Mouse (Mus musculus) kidney, embryonic 14.5 days (tissue): ENCODE measurements at regions not wholly inside any gene's neighbourhood (a gene's known extent, or its start where the extent isn't known, plus 50 kb on each side); places are given as distances from the start of the nearest gene placed in this dataset.

Experiments
- ATAC-seq: fragments of 200-750 bp; cut with Nextera tagmentation; 2 replicates; pipeline ENCODE4 v1.8.0; 2017; ENCODE audit warnings: moderate number of reproducible peaks, mild to moderate bottlenecking, moderate TSS enrichment, moderate library complexity; ENCODE audit not compliant: low FRiP score, low TSS enrichment
- H3K27ac ChIP-seq: fragments of 300-500 bp; sonication (generic); 2 replicates; pipeline ENCODE4 v1.5.1; 2014; ENCODE audit warnings: low read depth, mild to moderate bottlenecking, low read length, moderate library complexity, mixed read lengths
- H3K27me3 ChIP-seq: fragments of 300-500 bp; sonication (generic); 2 replicates; pipeline ENCODE4 v1.6.1; 2014; ENCODE audit warnings: mild to moderate bottlenecking, low read length; ENCODE audit not compliant: control insufficient read depth, insufficient read depth
- H3K36me3 ChIP-seq: fragments of 300-500 bp; sonication (generic); 2 replicates; pipeline ENCODE4 v1.6.1; 2014; ENCODE audit warnings: low read length, mixed read lengths; ENCODE audit not compliant: control insufficient read depth, insufficient read depth
- H3K4me1 ChIP-seq: fragments of 300-500 bp; sonication (generic); 2 replicates; pipeline ENCODE4 v1.6.1; 2014; ENCODE audit warnings: low read length, mixed read lengths; ENCODE audit not compliant: control insufficient read depth, insufficient read depth
- H3K4me2 ChIP-seq: fragments of 300-500 bp; sonication (generic); replicated peaks from 2 replicates; pipeline ENCODE4 v1.6.1; 2014; ENCODE audit warnings: low read depth, mild to moderate bottlenecking, low read length
- H3K4me3 ChIP-seq: fragments of 300-500 bp; sonication (generic); 2 replicates; pipeline ENCODE4 v1.5.1; 2014; ENCODE audit warnings: mild to moderate bottlenecking, low read length
- H3K9ac ChIP-seq: fragments of 300-500 bp; sonication (generic); 2 replicates; pipeline ENCODE4 v1.6.1; 2014; ENCODE audit warnings: low read depth, mild to moderate bottlenecking, low read length, moderate library complexity
- H3K9me3 ChIP-seq: fragments of 300-500 bp; sonication (generic); 2 replicates; pipeline ENCODE4 v1.6.1; 2016; ENCODE audit warnings: low read length; ENCODE audit not compliant: control insufficient read depth
- WGBS: fragments of 180-500 bp; shearing (Covaris S2); extraction: QIAGEN DNeasy Blood & Tissue Kit; methylation state at CpG from one replicate; pipeline ENCODE4 v1.1.7; 2014; 5-methylcytosine and 5-hydroxymethylcytosine counted together

DNA sequence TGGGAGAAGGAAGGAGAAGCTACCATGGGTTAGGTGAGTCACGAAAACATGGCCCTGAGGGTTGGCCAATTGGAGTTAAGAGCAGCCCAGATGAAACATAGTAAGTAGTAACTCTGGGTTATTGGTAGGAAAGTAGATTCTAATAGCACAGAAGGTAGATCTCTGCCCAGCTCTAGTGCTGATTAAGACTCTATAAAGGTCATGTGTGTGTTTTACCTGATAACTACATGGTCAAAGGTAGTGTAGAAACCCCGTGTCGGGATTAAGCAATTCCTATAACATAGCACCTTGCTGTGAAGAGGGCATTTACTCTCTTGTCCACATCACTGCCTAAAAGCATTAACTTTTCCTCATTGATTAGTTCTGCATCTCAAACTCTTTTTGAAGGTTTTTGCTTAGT is 89.0 kb upstream of the Fam241a start:
- WGBS = 92% methylated on average over 3 of the region's 3 CpGs
- Histone ChIP-seq H3K36me3 (no peaks in the 10 kb centered on the region), H3K9ac (no peak overlapping the region), H3K27ac (no peak overlapping the region), H3K4me3 (no peak overlapping the region), H3K4me2 (no peak overlapping the region), H3K27me3 (no peaks in the 10 kb centered on the region), H3K9me3 (no peaks in the 10 kb centered on the region), H3K4me1 (no peaks in the 10 kb centered on the region)
- no peak for ATAC-seq

- Histone ChIP-seq H3K27me3 (no peaks in the 10 kb centered on the region), H3K4me1 (no peaks in the 10 kb centered on the region), H3K9ac (no peak overlapping the region), H3K27ac (no peak overlapping the region), H3K36me3 (no peaks in the 10 kb centered on the region), H3K4me2 (no peak overlapping the region), H3K9me3 (no peaks in the 10 kb centered on the region), H3K4me3 (no peak overlapping the region)
- no peak for ATAC-seq
- WGBS = 68% methylated on average over 6 of the region's 6 CpGs
Measured at GRCm38 (mm10) chr3:127977240-127977639, 81.1 kb upstream of the Fam241a start.

DNA sequence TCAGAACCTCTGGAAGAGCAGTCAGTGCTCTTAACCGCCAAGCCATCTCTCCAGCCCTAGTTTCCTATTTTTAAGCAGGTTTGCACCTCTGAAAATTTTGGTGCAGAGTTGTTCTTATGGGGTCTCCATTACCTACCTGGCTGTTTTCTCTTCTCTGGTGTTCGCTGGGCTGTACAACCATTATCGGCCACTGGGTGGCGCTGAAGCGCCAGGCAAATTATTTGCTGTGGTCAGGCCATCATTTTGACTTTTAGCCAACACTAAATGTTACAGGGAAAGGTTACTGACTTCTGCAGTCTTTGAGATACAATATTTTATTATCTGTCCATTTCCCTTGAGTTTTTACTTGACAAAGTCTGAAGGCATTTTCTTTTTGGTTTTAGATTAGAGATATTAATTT is 74.8 kb upstream of the Fam241a start:
- 5% methylated on average over 5 of the region's 5 CpGs for WGBS
- no peak overlapping the region for H3K27ac ChIP-seq
- H3K36me3 ChIP-seq = no peaks in the 10 kb centered on the region
- H3K4me3 ChIP-seq = no peak overlapping the region
- H3K9me3 ChIP-seq = no peaks in the 10 kb centered on the region
- no peak overlapping the region for H3K4me2 ChIP-seq
- no peaks in the 10 kb centered on the region for H3K4me1 ChIP-seq
- no peak overlapping the region for H3K9ac ChIP-seq
- no peaks in the 10 kb centered on the region for H3K27me3 ChIP-seq
- ATAC-seq = no peak

DNA sequence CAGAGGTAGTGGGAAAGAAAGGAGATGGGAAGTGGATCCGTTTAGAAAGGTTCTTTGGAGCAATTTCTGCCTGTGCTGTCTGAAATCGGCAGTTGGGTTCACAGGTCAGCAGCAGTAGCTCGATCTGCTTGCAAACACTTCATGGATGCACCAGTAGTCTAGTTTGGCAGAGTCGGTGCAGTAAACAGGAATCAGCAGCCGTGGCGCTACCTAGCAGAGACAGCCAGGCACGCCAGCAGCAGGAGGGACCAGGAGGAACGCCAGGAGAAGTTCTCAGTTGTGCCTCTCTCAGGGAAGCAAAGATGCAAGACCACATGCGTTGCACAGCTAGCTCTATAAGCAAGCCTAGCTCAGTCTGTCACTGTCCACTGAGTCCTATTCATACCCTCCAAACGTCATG is 71.0 kb upstream of the Fam241a start:
- WGBS = 81% methylated on average over 10 of the region's 10 CpGs
- Histone ChIP-seq H3K9me3 (no peaks in the 10 kb centered on the region), H3K4me1 (no peaks in the 10 kb centered on the region), H3K36me3 (no peaks in the 10 kb centered on the region), H3K27ac (no peak overlapping the region), H3K9ac (no peak overlapping the region), H3K4me3 (no peak overlapping the region), H3K27me3 (no peaks in the 10 kb centered on the region), H3K4me2 (no peak overlapping the region)
- no peak for ATAC-seq

DNA sequence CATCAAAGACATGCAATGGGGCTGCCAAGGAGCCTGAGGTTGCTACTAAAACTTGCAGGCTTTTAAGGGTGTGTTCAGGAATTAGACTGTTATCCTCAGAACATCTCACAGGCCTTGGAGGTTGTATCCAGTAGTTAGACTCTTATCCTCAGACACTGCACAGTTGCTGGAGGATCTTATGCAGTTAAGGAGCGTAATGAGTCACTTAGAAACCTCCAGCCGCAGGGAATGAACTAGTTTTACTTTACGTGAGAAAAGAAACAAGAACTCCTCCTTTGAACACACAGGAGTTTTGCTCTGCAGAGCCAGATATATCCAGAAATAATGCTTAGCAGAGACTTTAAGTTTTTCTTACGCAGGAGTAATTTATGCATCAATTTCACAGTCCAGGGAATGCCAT is 70.1 kb upstream of the Fam241a start:
- ATAC-seq = no peak
- no peaks in the 10 kb centered on the region for H3K9me3 ChIP-seq
- WGBS = 76% methylated on average over 4 of the region's 4 CpGs

DNA sequence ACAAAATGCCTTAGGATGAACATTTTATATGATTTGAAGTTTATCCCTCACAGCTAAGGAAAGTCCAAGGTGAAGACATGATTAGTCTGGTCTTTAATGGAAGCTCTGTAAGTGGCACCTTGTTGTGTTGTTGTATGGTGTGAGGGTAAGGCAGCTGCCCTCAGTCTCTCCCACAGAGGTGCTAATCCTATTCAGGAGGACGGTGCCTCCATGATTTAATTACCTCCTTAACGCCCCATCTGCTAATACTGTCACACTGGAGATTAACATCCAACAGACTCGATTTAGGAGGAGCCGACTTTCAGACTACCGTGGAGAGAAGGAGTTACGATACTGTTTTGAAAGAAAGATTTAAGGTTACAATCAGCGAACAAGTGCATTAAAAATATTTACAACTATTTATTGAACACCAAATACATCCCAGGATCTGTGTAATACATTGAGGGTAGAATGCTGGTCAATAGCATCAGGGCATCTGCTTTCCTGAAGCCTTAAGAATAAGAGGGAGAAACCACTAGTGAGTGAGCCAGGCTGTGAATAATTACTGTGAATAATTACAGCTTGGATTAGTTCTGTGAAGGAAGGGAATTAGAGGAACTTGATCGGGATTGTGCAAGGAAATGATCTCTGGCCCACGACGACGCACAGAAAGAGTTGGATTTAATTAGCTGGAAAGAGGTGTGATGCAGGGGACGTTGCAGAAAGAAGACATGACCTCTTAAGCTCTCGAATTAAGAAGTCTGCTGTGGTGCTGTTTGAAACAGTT is 63.0 kb upstream of the Fam241a start:
- 19% methylated on average over 13 of the region's 13 CpGs for WGBS
- ATAC-seq = no peak

More for the DNA sequence above, 70.1 kb upstream of the Fam241a start:
- Histone ChIP-seq H3K4me1 (no peaks in the 10 kb centered on the region), H3K4me3 (no peak overlapping the region), H3K4me2 (no peak overlapping the region), H3K36me3 (no peaks in the 10 kb centered on the region), H3K27ac (no peak overlapping the region), H3K9ac (no peak overlapping the region), H3K27me3 (no peaks in the 10 kb centered on the region)

DNA sequence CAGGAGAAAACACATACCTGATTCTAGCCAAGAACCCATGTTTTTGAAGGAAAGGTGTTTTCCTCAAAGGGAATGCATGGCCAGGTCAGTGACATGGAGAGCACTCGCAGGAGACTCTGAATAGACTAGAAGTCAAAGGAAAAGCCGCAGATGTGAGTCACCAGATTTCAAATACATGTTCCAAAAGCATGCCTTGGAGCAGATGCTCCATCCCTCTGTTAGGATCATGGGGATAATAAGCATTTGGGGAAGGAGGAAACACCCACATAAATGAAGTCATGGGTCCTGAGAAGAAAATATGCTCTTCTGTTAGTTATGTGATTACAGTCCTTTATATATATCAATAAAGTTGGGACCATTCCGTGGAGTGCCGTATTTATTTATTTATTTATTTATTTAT is 58.7 kb upstream of the Fam241a start:
- Histone ChIP-seq H3K9ac (no peak overlapping the region), H3K27ac (no peak overlapping the region), H3K36me3 (no peaks in the 10 kb centered on the region), H3K4me1 (no peaks in the 10 kb centered on the region), H3K27me3 (no peaks in the 10 kb centered on the region), H3K4me3 (no peak overlapping the region), H3K4me2 (no peak overlapping the region), H3K9me3 (no peaks in the 10 kb centered on the region)
- no peak for ATAC-seq
- 88% methylated on average over 4 of the region's 4 CpGs for WGBS

More for the DNA sequence above, 63.0 kb upstream of the Fam241a start:
- no peaks in the 10 kb centered on the region for H3K36me3 ChIP-seq
- no peak overlapping the region for H3K4me2 ChIP-seq
- H3K4me1 ChIP-seq = no peaks in the 10 kb centered on the region
- no peak overlapping the region for H3K9ac ChIP-seq
- H3K4me3 ChIP-seq = no peak overlapping the region
- no peaks in the 10 kb centered on the region for H3K27me3 ChIP-seq
- H3K27ac ChIP-seq = no peak overlapping the region
- H3K9me3 ChIP-seq = no peaks in the 10 kb centered on the region

GRCm38 (mm10) chr3:127953610-127954009 is 57.5 kb upstream of the Fam241a start:
- no peaks in the 10 kb centered on the region for H3K9me3 ChIP-seq
- H3K4me2 ChIP-seq = no peak overlapping the region
- H3K9ac ChIP-seq = no peak overlapping the region
- no peaks in the 10 kb centered on the region for H3K4me1 ChIP-seq
- H3K36me3 ChIP-seq = no peaks in the 10 kb centered on the region
- no peak for ATAC-seq
- WGBS = 86% methylated on average over 4 of the region's 4 CpGs
- H3K27me3 ChIP-seq = no peaks in the 10 kb centered on the region
- no peak overlapping the region for H3K4me3 ChIP-seq
- H3K27ac ChIP-seq = no peak overlapping the region

- Histone ChIP-seq H3K9me3 (no peaks in the 10 kb centered on the region), H3K27me3 (no peaks in the 10 kb centered on the region), H3K27ac (no peak overlapping the region), H3K9ac (no peak overlapping the region), H3K4me2 (no peak overlapping the region), H3K4me3 (no peak overlapping the region), H3K4me1 (no peaks in the 10 kb centered on the region), H3K36me3 (no peaks in the 10 kb centered on the region)
- WGBS = 46% methylated on average over 6 of the region's 6 CpGs
- ATAC-seq = no peak
Measured at GRCm38 (mm10) chr3:127948898-127949620, 52.9 kb upstream of the Fam241a start.
